Mouse (Mus musculus): ENCODE measurements around the gene Gm29133.

DNA sequence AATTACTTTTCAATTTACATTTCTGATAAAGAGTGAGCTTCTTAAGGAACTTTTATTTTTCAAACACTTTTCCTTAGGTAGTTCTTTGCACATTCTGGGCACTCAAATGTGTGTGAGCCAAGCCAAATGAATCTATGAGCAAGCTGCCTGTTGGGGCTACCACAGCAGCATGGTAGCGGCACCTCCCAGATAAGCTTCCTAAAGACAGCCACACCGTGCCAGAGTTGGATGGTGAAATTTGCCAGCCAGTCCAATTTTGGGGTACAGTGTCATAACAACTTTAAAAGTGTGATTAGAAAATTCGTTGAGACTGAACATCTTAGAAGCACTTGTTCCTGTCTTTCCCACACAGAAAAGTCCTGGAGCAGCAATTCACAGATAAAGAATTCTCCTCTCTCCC, 41.5 kb upstream of the Gm29133 start:
- TF ChIP-seq CTCF (conservative IDR thresholded peaks at IDR 0.05; ENCODE audit: low read length) (no peak), NANOG (IDR thresholded peaks at IDR 0.05; ENCODE audit: borderline replicate concordance, low read length) (no peak), POU5F1 (IDR thresholded peaks at IDR 0.05; ENCODE audit: borderline replicate concordance, low read length) (no peak)
